Mouse (Mus musculus): ENCODE results near the gene Reps2. TPM values are rescaled to one million over a fixed set of nuclear protein-coding genes. Genes with fewer than 3 reads are reported as not detected.

The Reps2 gene
- total RNA-seq, 2 experiments from 2014 or later: 1.3 to 2.0 TPM

- DNase-seq: no peak
- intact Hi-C loops (cut with DNase I): no loop called here
These were observed 236.2 kb downstream of the Reps2 start for GRCm38 (mm10) chrX:162407291-162407690.

GRCm38 (mm10) chrX:162402487-162402886, 241.0 kb downstream of the Reps2 start:
- no peak for DNase-seq
- intact Hi-C loops (cut with DNase I): no loop called here

- no peak for DNase-seq
- intact Hi-C loops (cut with DNase I): no loop called here
These were observed 262.7 kb downstream of the Reps2 start for GRCm38 (mm10) chrX:162380730-162381129.

GRCm38 (mm10) chrX:162363206-162363605, 280.2 kb downstream of the Reps2 start:
- intact Hi-C loops (cut with DNase I): no loop called here
- DNase-seq: no peak

Other genes starting within 250 kb of the Reps2 start
- gene Rbbp7, start 116.8 kb upstream of the Reps2 start, total RNA-seq (2021): 100 to 1,000 TPM; 155 to 167 TPM
- gene Txlng, start 185.8 kb upstream of the Reps2 start, total RNA-seq (2021): 1 to 10 TPM; 8.3 to 8.8 TPM
- 10 to 100 TPM; 27.4 to 31.3 TPM for gene Syap1, start 244.8 kb upstream of the Reps2 start, total RNA-seq (2021)